Mouse (Mus musculus): ENCODE data around the gene Hlcs. TPM values are rescaled to one million over a fixed set of nuclear protein-coding genes. Genes with fewer than 3 reads are reported as not detected.

The Hlcs gene
- total RNA-seq, 4 experiments from 2014 or later = 14.0 to 16.5 (median 15.7) TPM

DNA sequence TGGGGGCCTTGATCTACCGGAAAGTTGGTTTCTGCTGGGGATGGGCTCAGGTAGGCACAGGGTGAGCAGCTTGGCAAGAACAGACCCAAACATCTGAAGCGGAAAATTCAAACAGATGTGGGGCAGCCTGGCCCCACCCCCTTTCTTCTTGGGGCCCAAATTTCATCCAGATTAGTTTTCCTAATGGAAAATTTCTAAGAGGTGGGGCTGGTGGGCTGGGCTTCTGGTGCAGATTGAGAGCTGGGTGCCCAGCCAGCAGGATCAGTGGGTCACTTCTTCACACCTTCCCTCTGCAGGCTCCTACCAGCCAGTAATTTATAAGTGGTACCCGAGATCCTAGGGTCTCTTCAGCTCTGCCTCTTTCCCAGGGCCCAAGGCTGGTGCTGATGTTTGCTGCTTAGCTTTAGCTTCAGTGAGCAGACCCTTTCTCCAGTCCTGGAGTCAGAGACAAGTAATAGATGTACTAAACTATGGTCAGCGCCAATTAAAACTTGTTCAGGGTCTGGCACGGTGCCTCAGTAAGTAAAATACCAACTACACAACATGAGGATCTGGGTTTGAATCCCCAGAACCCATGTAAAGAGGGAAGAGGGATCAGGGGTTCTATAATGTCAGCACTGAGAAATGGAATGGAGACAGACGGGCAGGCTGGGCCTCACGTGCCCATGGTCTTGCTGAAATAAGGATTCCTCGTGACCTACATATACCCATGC, 231.2 kb downstream of the Hlcs start:
- no peak for DNase-seq (ENCODE audit: low spot score in 2 of 2)

DNA sequence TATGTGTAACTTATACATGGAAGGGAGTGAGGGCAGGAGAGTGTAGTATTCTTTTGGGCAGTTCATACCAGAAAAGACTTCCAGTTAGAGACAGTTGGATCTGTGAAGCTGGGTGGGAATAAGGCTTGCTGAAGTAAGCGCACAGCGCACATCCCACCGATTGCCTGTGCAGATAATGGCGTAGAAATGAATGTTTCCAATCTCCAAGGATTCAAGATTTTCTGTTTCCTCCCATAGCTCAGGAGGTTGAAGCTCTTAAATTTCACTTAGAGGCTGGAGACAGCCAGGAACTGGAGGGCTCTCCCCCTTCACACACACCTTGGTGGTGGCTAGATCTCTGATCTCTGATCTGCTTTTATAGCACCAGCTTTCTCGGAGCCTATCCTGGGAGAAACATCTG, 231.8 kb downstream of the Hlcs start:
- DNase-seq (ENCODE audit: low spot score in 2 of 2) = no peak

DNA sequence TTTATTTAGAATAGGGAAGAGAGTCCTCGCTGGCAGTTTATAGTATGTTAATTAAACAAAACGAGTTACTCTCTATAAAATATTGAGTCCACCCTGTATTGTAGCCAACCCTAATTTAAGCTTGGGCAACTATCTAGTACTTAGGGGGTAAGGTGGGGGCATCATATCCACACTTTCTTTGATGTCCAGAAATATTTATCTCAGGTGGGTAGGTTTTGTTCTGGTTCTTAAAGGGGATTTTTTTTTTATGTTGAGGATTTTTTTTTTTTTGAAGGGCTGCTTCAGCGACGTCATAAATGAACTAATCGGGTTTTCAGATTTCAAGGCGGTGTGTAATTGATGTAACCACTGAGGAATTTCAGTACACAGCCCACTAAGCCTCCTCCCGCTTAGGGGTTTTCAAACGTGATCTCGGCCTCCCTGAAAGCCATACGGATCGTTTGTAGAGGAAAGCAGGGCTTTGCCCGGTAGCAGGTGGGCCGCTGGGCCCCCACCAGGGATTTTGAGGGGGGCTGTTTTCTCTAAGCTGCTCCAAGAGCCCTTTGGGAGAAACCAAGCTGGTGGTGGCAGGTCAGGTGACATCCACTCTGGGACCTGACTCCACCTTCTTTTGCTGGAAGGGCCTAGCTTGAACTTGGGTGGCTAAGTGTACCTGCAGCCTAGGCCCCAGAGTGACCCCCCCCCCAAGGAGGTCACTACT, 233.4 kb downstream of the Hlcs start:
- DNase-seq (ENCODE audit: low spot score in 2 of 2) = no peak

DNA sequence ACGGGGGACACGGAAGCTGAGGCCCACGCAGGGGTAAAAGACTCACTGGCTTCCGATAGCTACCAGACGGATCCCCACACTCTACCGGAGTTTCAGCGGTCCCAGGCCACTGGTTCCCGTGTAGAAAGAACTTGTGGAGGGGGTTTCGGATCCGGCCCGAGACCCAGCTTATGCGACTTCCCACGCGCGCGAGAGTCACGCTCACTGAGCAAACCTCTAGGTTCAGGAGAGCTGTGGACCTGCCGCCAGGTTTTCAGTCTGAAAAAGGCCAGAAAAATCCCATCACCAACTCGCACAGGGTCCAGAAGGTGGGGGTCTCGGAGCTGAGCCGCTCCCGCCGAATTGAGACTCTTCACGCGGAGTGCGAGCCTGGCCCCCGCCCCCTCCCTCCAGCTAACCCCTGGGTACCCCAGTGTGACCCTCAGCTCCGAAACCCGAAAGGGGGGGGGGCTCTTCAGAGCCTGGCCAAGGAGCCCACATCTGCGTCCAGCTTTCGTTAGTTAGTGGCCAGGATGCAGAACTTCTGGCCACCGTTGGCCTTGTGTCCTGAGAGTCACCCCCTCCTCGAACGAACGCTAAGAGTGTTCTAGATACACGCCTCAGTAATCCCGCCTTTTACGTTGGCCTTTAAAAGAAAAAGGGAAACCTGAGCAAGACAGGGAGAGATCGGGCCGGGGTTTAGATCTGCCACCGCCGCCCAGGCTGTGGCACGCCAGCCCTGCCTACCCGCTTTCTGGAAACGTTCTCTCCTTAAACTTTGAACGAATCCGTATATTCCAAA, 234.1 kb downstream of the Hlcs start:
- DNase-seq (ENCODE audit: low spot score in 2 of 2) = no peak

Small RNA genes within 50 kb of the gene (microRNA-seq; reads per million reads assigned to microRNA genes)
- gene Gm23062 = 0 reads per million in 2 experiments

Other genes with a start within 250 kb of the Hlcs start
- 1 to 10 TPM in 1 of 4 experiments, under 1 TPM in 2, not detected in 1; 0.18 to 1.4 (median 0.23) TPM for gene Sim2, start 228.6 kb downstream of the Hlcs start, total RNA-seq (2022)
- under 1 TPM in 3 of 4 experiments, not detected in 1; 0.21 to 0.71 (median 0.57) TPM for gene Ripply3, start 14.8 kb upstream of the Hlcs start, total RNA-seq (2022)
- gene Ttc3, start 57.0 kb upstream of the Hlcs start, total RNA-seq (2022) = 100 to 1,000 TPM; 668 to 837 (median 753) TPM
- gene Pigp, start 58.3 kb upstream of the Hlcs start, total RNA-seq (2022) = 10 to 100 TPM; 44.5 to 52.5 (median 48.7) TPM
- 10 to 100 TPM; 33.4 to 40.3 (median 38.7) TPM for gene Vps26c, start 213.3 kb upstream of the Hlcs start, total RNA-seq (2022)